Comparison of ENCODE assay signal across 27 mouse cellular contexts in genomic region chr13:55191535-55191934, GRCm38 (mm10). TPM values are rescaled to one million over a fixed set of nuclear protein-coding genes. Genes with fewer than 3 reads are reported as not detected.
DNase-seq lines count a peak whose midpoint lies in the region; ATAC-seq and TF ChIP-seq lines count a peak whose summit lies in the region.
"Had no signal": no experiment of that assay in that cellular context is flagged by ENCODE, and none has a peak within 500 bp of the region (broad histone marks: within the 10 kb centered on the region; RNA-seq: fewer than 3 reads in every experiment).

No protein-coding gene starts in this region.

- no peak for ATAC-seq in liver, embryonic 11.5 days (replicated peaks; ENCODE audit: low FRiP score)
- ATAC-seq in liver, embryonic 13.5 days (ENCODE audit: low read depth): no peak
- ATAC-seq: activated CD4-positive, CD25-positive, alpha-beta regulatory T cell, adult 4 months; forebrain, embryonic 15.5 days; inflammation-experienced regulatory T-cells, adult 6 months had no signal

- H3K27ac ChIP-seq in liver, embryonic 11.5 days (ENCODE audit: low read depth, low read length): no peak overlapping the region
- peak overlapping the region; percentile 82 for H3K27ac ChIP-seq in ES-Bruce4 (ENCODE audit: insufficient read depth, low read length)
- 0 out of 2 replicates have a peak overlapping the region, but pooled peaks have one; percentile 77 for H3K27ac ChIP-seq in liver, embryonic 13.5 days
- H3K27ac ChIP-seq: embryonic facial prominence, embryonic 12.5 days; heart, embryonic 15.5 days; hindbrain, embryonic 15.5 days had no signal

- intact Hi-C loops in left cerebral cortex, postnatal 25 days (cut with DNase I): loop anchor here (2.0 kb wide), 1 partner anchor 19 kb away; no protein-coding TSS in a partner anchor

- H3K4me2 ChIP-seq in liver, embryonic 11.5 days: peak overlapping the region; percentile 81; the same call in 1 of the 2 replicates
- H3K4me2 ChIP-seq in liver, embryonic 13.5 days: peak overlapping the region; percentile 83

- no peak for TF ChIP-seq CTCF in ES-Bruce4 (IDR thresholded peaks at IDR 0.05; ENCODE audit: low read depth, low read length)

- no peaks in the 10 kb centered on the region for H3K27me3 ChIP-seq in liver, embryonic 11.5 days (replicated peaks; ENCODE audit: control insufficient read depth, insufficient read depth, low read length)
- H3K27me3 ChIP-seq in ES-Bruce4 (ENCODE audit: control insufficient read depth, insufficient read depth, low read length, poor library complexity, severe bottlenecking): no peaks in the 10 kb centered on the region
- no peaks in the 10 kb centered on the region for H3K27me3 ChIP-seq in liver, embryonic 13.5 days
- H3K27me3 ChIP-seq: embryonic facial prominence, embryonic 12.5 days; forebrain, embryonic 15.5 days; heart, embryonic 15.5 days; hindbrain, embryonic 15.5 days had no signal

- H3K36me3 ChIP-seq in liver, embryonic 11.5 days (ENCODE audit: control insufficient read depth, insufficient read depth, low read length): no peaks in the 10 kb centered on the region
- H3K36me3 ChIP-seq in ES-Bruce4 (ENCODE audit: control insufficient read depth, insufficient read depth, low read length, poor library complexity, severe bottlenecking): no peaks in the 10 kb centered on the region
- no peaks in the 10 kb centered on the region for H3K36me3 ChIP-seq in liver, embryonic 13.5 days
- H3K36me3 ChIP-seq: embryonic facial prominence, embryonic 12.5 days; forebrain, embryonic 15.5 days; G1E; heart, embryonic 15.5 days; hindbrain, embryonic 10.5 days; hindbrain, embryonic 15.5 days had no signal

- no peak overlapping the region for H3K9ac ChIP-seq in liver, embryonic 11.5 days (ENCODE audit: low read depth, low read length)
- peak overlapping the region; percentile 85 for H3K9ac ChIP-seq in ES-Bruce4 (ENCODE audit: low read depth, poor library complexity, severe bottlenecking)
- peak overlapping the region; percentile 70; the same call in 1 of the 2 replicates for H3K9ac ChIP-seq in liver, embryonic 13.5 days
- H3K9ac ChIP-seq: forebrain, embryonic 15.5 days; heart, embryonic 15.5 days had no signal

- H3K9me3 ChIP-seq in liver, embryonic 11.5 days (ENCODE audit: control insufficient read depth, low read length): no peaks in the 10 kb centered on the region
- no peaks in the 10 kb centered on the region for H3K9me3 ChIP-seq in ES-Bruce4 (replicated peaks; ENCODE audit: control insufficient read depth, insufficient read depth, low read length, poor library complexity, severe bottlenecking)
- no peaks in the 10 kb centered on the region for H3K9me3 ChIP-seq in liver, embryonic 13.5 days (replicated peaks)
- H3K9me3 ChIP-seq: embryonic facial prominence, embryonic 12.5 days; forebrain, embryonic 15.5 days; G1E; heart, embryonic 15.5 days; hindbrain, embryonic 10.5 days; hindbrain, embryonic 15.5 days had no signal

- H3K4me1 ChIP-seq in liver, embryonic 11.5 days (replicated peaks; ENCODE audit: control insufficient read depth, insufficient read depth, low read length): peaks cover 8% of the 10 kb centered on the region
- peaks cover 2% of the 10 kb centered on the region for H3K4me1 ChIP-seq in ES-Bruce4 (ENCODE audit: control insufficient read depth, insufficient read depth, low read length)
- H3K4me1 ChIP-seq in liver, embryonic 13.5 days (replicated peaks): peaks cover 24% of the 10 kb centered on the region

- WGBS in liver, embryonic 11.5 days: 83% methylated on average over 5 of the region's 5 CpGs
- 82% methylated on average over 5 of the region's 5 CpGs for WGBS in liver, embryonic 13.5 days (ENCODE audit: insufficient replicate concordance)

- no peak for TF ChIP-seq EP300 in ES-Bruce4 (IDR thresholded peaks at IDR 0.05; ENCODE audit: insufficient read depth, low read depth, low read length)

- TF ChIP-seq POLR2A in ES-Bruce4 (IDR thresholded peaks at IDR 0.05; ENCODE audit: insufficient read depth, low read length): no peak

- no peak for DNase-seq in liver, embryonic 11.5 days (ENCODE audit: low spot score)
- DNase-seq in liver (no peak), R1 (ENCODE audit: low read depth, low spot score) (peak; percentile 64)
- no peak for DNase-seq in liver, embryonic 13.5 days
- no peak for DNase-seq in adrenal gland, adult 8-10 months
- DNase-seq in left cerebral cortex, postnatal 25 days (ENCODE audit: low spot score in 2 of 2): no peak
- no peak for DNase-seq in heart, adult 8-10 months (ENCODE audit: low spot score)
- DNase-seq: adrenal gland, postnatal 25 days; cerebellum, adult 8-10 months; cerebellum, postnatal 25 days; gastrocnemius, postnatal 36 days; heart, adult 18-20 months; heart, postnatal 14 days had no signal

- no peak overlapping the region for H3K4me3 ChIP-seq in liver, embryonic 11.5 days (ENCODE audit: low read depth, low read length)
- H3K4me3 ChIP-seq in ES-Bruce4 (ENCODE audit: low read depth, low read length): peak overlapping the region; percentile 89
- no peak overlapping the region for H3K4me3 ChIP-seq in liver, embryonic 13.5 days (replicated peaks)
- H3K4me3 ChIP-seq: embryonic facial prominence, embryonic 12.5 days; heart, embryonic 15.5 days had no signal

RNA-seq across cellular contexts. Expression of gene Nsd1, which starts 18.0 kb away (rescaled TPM):
- polyA plus RNA-seq in liver, embryonic 11.5 days (2014; fragmentation: Nextera tagmentation; extraction: Ambion mirVana): 35.5 and 41.3 TPM in 2 replicates
- 162 TPM in 2 replicates for polyA plus RNA-seq in ES-Bruce4 (2011; ENCODE audit: insufficient read depth, insufficient read length, low read depth, missing spikeins)
- polyA plus RNA-seq in liver, embryonic 13.5 days (2015; fragmentation: Nextera tagmentation; extraction: Ambion mirVana): 15.5 and 19.8 TPM in 2 replicates
- total RNA-seq in adrenal gland, adult 8-10 months (2022): 100 to 1,000 TPM in 2 of 4 experiments, 10 to 100 TPM in 2; 84.9 to 139 (median 113) TPM
- 100 to 1,000 TPM; 124 to 125 TPM for total RNA-seq in left cerebral cortex, postnatal 25 days (2021)
- total RNA-seq in heart, adult 8-10 months (2022): 10 to 100 TPM; 47.2 to 55.1 (median 51.9) TPM

RNA-seq across cellular contexts. Expression of gene Fgfr4, which starts 39.1 kb away (rescaled TPM):
- 6.8 and 8.0 TPM in 2 replicates for polyA plus RNA-seq in liver, embryonic 11.5 days (2014; fragmentation: Nextera tagmentation; extraction: Ambion mirVana)
- polyA plus RNA-seq in ES-Bruce4 (2011; ENCODE audit: insufficient read depth, insufficient read length, low read depth, missing spikeins): 0.93 and 1.0 TPM in 2 replicates
- 4.2 and 5.4 TPM in 2 replicates for polyA plus RNA-seq in liver, embryonic 13.5 days (2015; fragmentation: Nextera tagmentation; extraction: Ambion mirVana)
- total RNA-seq in adrenal gland, adult 8-10 months (2022): 10 to 100 TPM; 19.0 to 63.2 (median 35.3) TPM
- total RNA-seq in left cerebral cortex, postnatal 25 days (2021): under 1 TPM; 0.21 to 0.27 TPM
- under 1 TPM in 3 of 4 experiments, not detected in 1; 0.16 to 0.29 (median 0.28) TPM for total RNA-seq in heart, adult 8-10 months (2022)
- polyA plus RNA-seq: activated CD4-positive, CD25-positive, alpha-beta regulatory T cell, adult 4 months; G1E; inflammation-experienced regulatory T-cells, adult 6 months had no signal

RNA-seq across cellular contexts. Expression of gene Gm17617, which starts 58.2 kb away (rescaled TPM):
- not detected in 2 replicates for polyA plus RNA-seq in liver, embryonic 11.5 days (2014; fragmentation: Nextera tagmentation; extraction: Ambion mirVana)
- not detected in 2 replicates for polyA plus RNA-seq in ES-Bruce4 (2011; ENCODE audit: insufficient read depth, insufficient read length, low read depth, missing spikeins)
- polyA plus RNA-seq in liver, embryonic 13.5 days (2015; fragmentation: Nextera tagmentation; extraction: Ambion mirVana): not detected in 2 replicates
- not detected for total RNA-seq in adrenal gland, adult 8-10 months (2022)
- total RNA-seq in left cerebral cortex, postnatal 25 days (2021): not detected
- not detected for total RNA-seq in heart, adult 8-10 months (2022)
- total RNA-seq: adrenal gland, adult 18-20 months; adrenal gland, postnatal 25 days; G1E; gastrocnemius, adult 8-10 months; gastrocnemius, postnatal 36 days; heart, adult 18-20 months; heart, postnatal 14 days had no signal
- polyA plus RNA-seq: activated CD4-positive, CD25-positive, alpha-beta regulatory T cell, adult 4 months; cortical plate, adult 2 months; embryonic facial prominence, embryonic 12.5 days; forebrain, embryonic 11.5 days; forebrain, embryonic 15.5 days; G1E; heart, embryonic 11.5 days; heart, embryonic 15.5 days; hindbrain, embryonic 10.5 days; hindbrain, embryonic 15.5 days; inflammation-experienced regulatory T-cells, adult 6 months had no signal

Comparison
In these comparisons a context has a peak if more than half of its experiments do, and no peak if none do; other contexts are left out.
1. RNA of gene Fgfr4, which starts 39.1 kb away (total RNA-seq): 19.0 to 63.2 TPM in adrenal gland, adult 8-10 months; 0.16 to 0.29 TPM in heart, adult 8-10 months and 0.21 to 0.27 TPM in left cerebral cortex, postnatal 25 days; every median in the first group is over 10 times any median in the second.